ENCODE assay signal across 8 mouse cellular contexts in the genomic region with DNA sequence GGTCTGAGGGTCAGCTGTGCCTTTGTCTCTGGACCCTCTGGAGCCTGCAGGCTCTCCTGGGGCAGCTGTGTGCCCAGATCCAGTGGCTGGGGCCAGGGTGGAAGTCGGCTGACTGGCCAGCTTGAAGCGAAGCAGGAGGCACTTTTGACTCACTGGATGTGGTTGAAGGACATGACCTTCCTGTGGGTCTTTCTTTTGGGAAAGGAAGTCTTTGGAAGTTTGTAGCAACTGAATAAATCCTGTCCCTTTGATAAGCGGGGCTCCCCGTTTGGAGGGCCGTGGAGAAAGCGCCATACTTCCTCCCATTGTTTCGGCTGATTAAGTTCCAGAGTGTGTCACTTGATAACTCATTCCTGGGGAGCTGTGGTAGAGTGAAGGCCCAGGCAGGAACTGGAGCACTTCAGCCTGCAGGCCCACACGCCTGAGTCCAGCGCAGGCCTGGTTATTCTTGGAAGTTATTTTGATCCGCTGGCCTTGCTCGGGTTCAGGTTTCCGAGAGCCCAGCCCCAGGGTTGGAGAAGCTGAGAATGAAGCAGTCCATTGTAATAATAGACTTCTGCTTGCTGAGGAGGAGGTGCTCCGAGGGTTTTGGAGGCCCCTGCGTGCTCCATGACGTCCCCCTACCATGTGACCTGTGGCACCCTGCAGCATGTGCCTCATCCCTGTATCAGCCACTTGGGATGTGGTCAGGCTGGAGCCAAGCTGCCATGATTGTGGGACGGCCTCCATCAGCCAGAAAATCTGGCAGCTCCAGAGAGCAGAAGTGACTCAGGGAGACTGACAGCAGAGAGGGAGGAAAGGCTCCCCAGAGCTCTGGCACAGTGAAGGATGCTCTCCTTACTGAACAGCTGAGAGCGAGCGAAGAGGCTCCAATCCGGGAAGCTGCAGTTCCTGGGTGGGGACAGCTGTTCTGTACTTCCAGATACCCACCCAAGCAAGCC.
DNase-seq lines count a peak whose midpoint lies in the region; ATAC-seq lines count a peak whose summit lies in the region.

No protein-coding gene starts in this region.

- H3K4me1 ChIP-seq in intestine, embryonic 15.5 days (replicated peaks): no peaks in the 10 kb centered on the region
- peaks cover 6% of the 10 kb centered on the region for H3K4me1 ChIP-seq in midbrain, embryonic 11.5 days (ENCODE audit: control insufficient read depth, insufficient read depth, low read length)

- H3K4me2 ChIP-seq in intestine, embryonic 15.5 days (replicated peaks): no peak overlapping the region
- no peak overlapping the region for H3K4me2 ChIP-seq in midbrain, embryonic 11.5 days

- no peak overlapping the region for H3K9ac ChIP-seq in intestine, embryonic 15.5 days
- H3K9ac ChIP-seq in midbrain, embryonic 11.5 days (ENCODE audit: low read length): peak overlapping the region; percentile 16; the same call in 1 of the 2 replicates

- ATAC-seq in common myeloid progenitor, adult 5-6 weeks (replicated peaks; ENCODE audit: low read depth, poor library complexity, severe bottlenecking): peak; percentile 17
- ATAC-seq in intestine, embryonic 15.5 days: peak; percentile 66
- peak; percentile 40; the same call in 1 of the 2 replicates for ATAC-seq in midbrain, embryonic 11.5 days (ENCODE audit: low FRiP score)

- WGBS in intestine, embryonic 15.5 days: 54% methylated on average over 19 of the region's 19 CpGs
- WGBS in midbrain, embryonic 11.5 days: 49% methylated on average over 19 of the region's 19 CpGs

- no peak overlapping the region for H3K4me3 ChIP-seq in intestine, embryonic 15.5 days (replicated peaks)
- no peak overlapping the region for H3K4me3 ChIP-seq in midbrain, embryonic 11.5 days (ENCODE audit: low read depth, low read length)

- intact Hi-C loops in left cerebral cortex, postnatal 4 days (cut with DNase I): no loop called here

- peak overlapping the region; percentile 7; the same call in 1 of the 2 replicates for H3K27ac ChIP-seq in intestine, embryonic 15.5 days
- no peak overlapping the region; the same call in none of the 2 replicates for H3K27ac ChIP-seq in midbrain, embryonic 11.5 days (ENCODE audit: low read depth, low read length)

- peak; percentile 80 for DNase-seq in adrenal gland, adult 2 months
- DNase-seq in gastrocnemius, postnatal 25 days: peak; percentile 85
- peak; percentile 66 for DNase-seq in left cerebral cortex, postnatal 4 days
- DNase-seq in midbrain, embryonic 11.5 days (ENCODE audit: low spot score, missing footprints): no peak
- DNase-seq in thymus, adult 18-20 months: no peak
- no peak for DNase-seq in adipocyte (ENCODE audit: low spot score)

- no peaks in the 10 kb centered on the region for H3K9me3 ChIP-seq in intestine, embryonic 15.5 days
- H3K9me3 ChIP-seq in midbrain, embryonic 11.5 days (ENCODE audit: control insufficient read depth, low read length): no peaks in the 10 kb centered on the region

- H3K27me3 ChIP-seq in intestine, embryonic 15.5 days (replicated peaks): no peaks in the 10 kb centered on the region
- no peaks in the 10 kb centered on the region for H3K27me3 ChIP-seq in midbrain, embryonic 11.5 days (ENCODE audit: control insufficient read depth, insufficient read depth, low read length)

- no peaks in the 10 kb centered on the region for H3K36me3 ChIP-seq in intestine, embryonic 15.5 days
- H3K36me3 ChIP-seq in midbrain, embryonic 11.5 days (ENCODE audit: control insufficient read depth, insufficient read depth, low read length): no peaks in the 10 kb centered on the region

Comparison
In these comparisons a context has a peak if more than half of its experiments do, and no peak if none do; other contexts are left out.
1. DNase-seq: peak in adrenal gland, adult 2 months (single experiment), gastrocnemius, postnatal 25 days (single experiment) and left cerebral cortex, postnatal 4 days (single experiment); none in midbrain, embryonic 11.5 days (single experiment), thymus, adult 18-20 months (0 of 2) and adipocyte (single experiment).
2. Peak in every context shown above with its lines, with median percentiles within 50 percentile points of each other: ATAC-seq.